Comparison of ENCODE assay signal across 16 mouse cellular contexts in genomic region chr10:7197733-7198132, GRCm38 (mm10).
"Had no signal": no experiment of that assay in that cellular context is flagged by ENCODE, and none has a peak within 500 bp of the region (broad histone marks: within the 10 kb centered on the region; RNA-seq: fewer than 3 reads in every experiment).

No protein-coding gene starts in this region.

- H3K36me3 ChIP-seq: kidney, embryonic 15.5 days; limb, embryonic 15.5 days; midbrain, embryonic 12.5 days; neural tube, embryonic 13.5 days had no signal

- H3K27me3 ChIP-seq: kidney, embryonic 15.5 days; limb, embryonic 15.5 days; megakaryocyte, embryonic 14.5 days; midbrain, embryonic 12.5 days; neural tube, embryonic 13.5 days had no signal

- DNase-seq: kidney, adult 2 months; kidney, postnatal 14 days; lung, embryonic 14.5 days; lung, postnatal 10 days; lung, postnatal 4 days; retina, postnatal 1 day; right cerebral cortex, postnatal 14 days; thymus, postnatal 4 days had no signal

- H3K4me1 ChIP-seq: neural tube, embryonic 13.5 days had no signal

- H3K4me3 ChIP-seq: kidney, embryonic 15.5 days; left cerebral cortex, adult 2 months; limb, embryonic 15.5 days; megakaryocyte, embryonic 14.5 days; midbrain, embryonic 12.5 days; neural tube, embryonic 13.5 days had no signal

- H3K4me2 ChIP-seq: kidney, embryonic 15.5 days; limb, embryonic 15.5 days; lung, embryonic 14.5 days; midbrain, embryonic 12.5 days; neural tube, embryonic 13.5 days had no signal

- H3K9ac ChIP-seq: kidney, embryonic 15.5 days; limb, embryonic 15.5 days; lung, embryonic 14.5 days; midbrain, embryonic 12.5 days; neural tube, embryonic 13.5 days had no signal

- H3K27ac ChIP-seq: hindbrain, postnatal 0 days; kidney, embryonic 15.5 days; left cerebral cortex, adult 2 months; limb, embryonic 15.5 days; midbrain, embryonic 12.5 days; neural tube, embryonic 13.5 days had no signal

- H3K9me3 ChIP-seq: kidney, embryonic 15.5 days; limb, embryonic 15.5 days; megakaryocyte, embryonic 14.5 days; midbrain, embryonic 12.5 days; neural tube, embryonic 13.5 days had no signal

- ATAC-seq: hindbrain, postnatal 0 days; midbrain, embryonic 16.5 days had no signal
